Mouse (Mus musculus): ENCODE measurements around the gene Clk4. TPM values are rescaled to one million over a fixed set of nuclear protein-coding genes. Genes with fewer than 3 reads are reported as not detected.

The Clk4 gene
- polyA plus RNA-seq, 1 experiment, result 201 TPM

DNA sequence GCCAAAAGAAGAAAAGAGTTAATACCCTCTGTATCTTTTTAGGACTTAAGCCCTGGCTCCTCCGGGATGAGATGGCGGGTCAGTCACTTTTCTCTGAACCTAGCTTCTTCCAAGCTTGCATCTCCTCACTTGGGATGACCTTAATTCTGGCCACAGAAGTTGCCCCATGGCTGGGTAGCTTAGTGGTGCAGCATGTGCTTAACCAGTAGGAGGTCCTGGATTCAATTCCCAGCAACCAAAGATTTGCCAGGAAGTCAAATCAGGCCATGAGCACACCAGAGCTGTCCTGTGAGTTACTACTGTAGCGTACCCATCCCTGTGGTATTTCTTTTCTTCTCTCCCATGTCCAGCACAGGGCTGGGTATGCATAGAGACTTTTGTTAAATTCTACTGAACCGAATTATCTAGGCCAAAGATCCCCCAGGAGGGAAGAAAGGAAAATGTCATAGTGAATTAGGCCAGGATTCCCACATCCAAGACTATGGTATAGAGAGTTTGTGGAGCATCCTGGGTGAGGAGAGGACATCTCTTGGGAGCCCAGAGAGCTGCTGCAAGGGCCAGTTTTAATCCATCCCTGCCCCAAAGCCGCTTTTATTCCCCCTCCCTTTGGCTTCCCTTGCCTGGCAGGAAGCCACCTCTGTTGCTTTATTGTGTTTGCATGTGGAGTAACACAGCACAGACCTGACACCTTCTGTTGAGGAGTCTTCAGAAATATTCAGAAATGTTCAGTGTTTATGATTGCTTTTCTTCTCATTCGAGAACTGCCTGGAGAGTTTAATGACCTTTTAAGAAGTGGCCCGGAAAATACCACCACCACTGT, 54.7 kb downstream of the Clk4 start:
- 33% methylated on average over 7 of the region's 7 CpGs for WGBS

DNA sequence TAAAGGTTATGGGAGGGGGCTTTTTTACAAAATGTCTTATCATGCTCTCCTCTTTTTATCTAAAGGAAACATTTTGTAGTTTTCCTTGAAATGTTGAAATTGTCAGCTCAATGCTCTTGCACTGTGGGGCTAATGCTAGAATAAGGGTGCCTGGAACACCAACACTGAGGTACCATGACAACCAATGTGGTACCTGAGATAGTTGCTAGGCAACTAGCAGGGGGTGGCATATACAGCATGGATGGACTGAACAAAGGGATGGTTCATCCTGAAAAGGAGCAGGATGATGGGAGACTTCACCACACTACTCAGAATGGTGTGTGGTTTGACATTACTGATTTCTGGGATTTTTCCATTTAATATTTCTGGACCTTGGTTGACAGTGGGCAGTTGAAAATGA, 59.1 kb downstream of the Clk4 start:
- no peak for TF ChIP-seq CTCF (IDR thresholded peaks at IDR 0.05; ENCODE audit: borderline replicate concordance, insufficient read depth, low read depth, low read length)
- TF ChIP-seq POLR2A (IDR thresholded peaks at IDR 0.05; ENCODE audit: borderline replicate concordance, insufficient read depth, low read length), result no peak
- H3K4me1 ChIP-seq (ENCODE audit: control insufficient read depth, insufficient read depth, low read length), result peaks cover 4% of the 10 kb centered on the region; the same call in 1 of the 2 replicates
- H3K4me3 ChIP-seq (replicated peaks; ENCODE audit: insufficient read depth, low read depth, low read length), result no peak overlapping the region
- H3K27me3 ChIP-seq (ENCODE audit: control insufficient read depth, insufficient read depth, low read length), result no peaks in the 10 kb centered on the region
- H3K27ac ChIP-seq (ENCODE audit: insufficient read depth, low read length), result no peak overlapping the region
- no peak for DNase-seq

More for the DNA sequence above, 54.7 kb downstream of the Clk4 start:
- H3K27ac ChIP-seq (ENCODE audit: insufficient read depth, low read length), result no peak overlapping the region
- H3K27me3 ChIP-seq (ENCODE audit: control insufficient read depth, insufficient read depth, low read length), result no peaks in the 10 kb centered on the region
- no peak overlapping the region for H3K4me3 ChIP-seq (replicated peaks; ENCODE audit: insufficient read depth, low read depth, low read length)
- peak; percentile 30 to 55 for DNase-seq
- peaks cover 4% of the 10 kb centered on the region; the same call in 1 of the 2 replicates for H3K4me1 ChIP-seq (ENCODE audit: control insufficient read depth, insufficient read depth, low read length)
- TF ChIP-seq CTCF (IDR thresholded peaks at IDR 0.05; ENCODE audit: borderline replicate concordance, insufficient read depth, low read depth, low read length) (no peak), POLR2A (IDR thresholded peaks at IDR 0.05; ENCODE audit: borderline replicate concordance, insufficient read depth, low read length) (no peak)

GRCm38 (mm10) chr11:51326908-51327307, 65.4 kb downstream of the Clk4 start:
- TF ChIP-seq CTCF (IDR thresholded peaks at IDR 0.05; ENCODE audit: borderline replicate concordance, insufficient read depth, low read depth, low read length) (no peak), POLR2A (IDR thresholded peaks at IDR 0.05; ENCODE audit: borderline replicate concordance, insufficient read depth, low read length) (no peak)
- Histone ChIP-seq H3K27me3 (ENCODE audit: control insufficient read depth, insufficient read depth, low read length) (no peaks in the 10 kb centered on the region), H3K27ac (ENCODE audit: insufficient read depth, low read length) (no peak overlapping the region), H3K4me1 (ENCODE audit: control insufficient read depth, insufficient read depth, low read length) (peaks cover 3% of the 10 kb centered on the region; the same call in 1 of the 2 replicates), H3K4me3 (replicated peaks; ENCODE audit: insufficient read depth, low read depth, low read length) (no peak overlapping the region)
- peak in 1 of 2 experiments; percentile 15 for DNase-seq
- WGBS, result 62% methylated on average over 6 of the region's 6 CpGs

- Histone ChIP-seq H3K4me3 (replicated peaks; ENCODE audit: insufficient read depth, low read depth, low read length) (no peak overlapping the region), H3K4me1 (ENCODE audit: control insufficient read depth, insufficient read depth, low read length) (peaks cover 3% of the 10 kb centered on the region; the same call in 1 of the 2 replicates), H3K27me3 (ENCODE audit: control insufficient read depth, insufficient read depth, low read length) (no peaks in the 10 kb centered on the region), H3K27ac (ENCODE audit: insufficient read depth, low read length) (no peak overlapping the region)
- 55% methylated on average over 12 of the region's 12 CpGs for WGBS
- peak; percentile 32 to 37 for DNase-seq
- no peak for TF ChIP-seq CTCF (IDR thresholded peaks at IDR 0.05; ENCODE audit: borderline replicate concordance, insufficient read depth, low read depth, low read length)
- no peak for TF ChIP-seq POLR2A (IDR thresholded peaks at IDR 0.05; ENCODE audit: borderline replicate concordance, insufficient read depth, low read length)
These were observed 66.9 kb downstream of the Clk4 start for GRCm38 (mm10) chr11:51328387-51328942.

GRCm38 (mm10) chr11:51329837-51330714, 68.5 kb downstream of the Clk4 start:
- TF ChIP-seq CTCF (IDR thresholded peaks at IDR 0.05; ENCODE audit: borderline replicate concordance, insufficient read depth, low read depth, low read length) (no peak), POLR2A (IDR thresholded peaks at IDR 0.05; ENCODE audit: borderline replicate concordance, insufficient read depth, low read length) (no peak)
- WGBS, result 58% methylated on average over 11 of the region's 11 CpGs
- DNase-seq, result no peak
- Histone ChIP-seq H3K27ac (ENCODE audit: insufficient read depth, low read length) (no peak overlapping the region), H3K27me3 (ENCODE audit: control insufficient read depth, insufficient read depth, low read length) (no peaks in the 10 kb centered on the region), H3K4me3 (replicated peaks; ENCODE audit: insufficient read depth, low read depth, low read length) (no peak overlapping the region), H3K4me1 (ENCODE audit: control insufficient read depth, insufficient read depth, low read length) (peaks cover 3% of the 10 kb centered on the region; the same call in 1 of the 2 replicates)

Other genes starting within 250 kb of the Clk4 start
- not detected in 2 replicates for gene Olfr54, start 247.5 kb upstream of the Clk4 start, polyA plus RNA-seq (2012; rRNA removed)
- gene Olfr1375, start 213.6 kb upstream of the Clk4 start, polyA plus RNA-seq (2012; rRNA removed), result not detected in 2 replicates
- 10.6 and 11.1 TPM in 2 replicates for gene Zfp354a, start 202.5 kb upstream of the Clk4 start, polyA plus RNA-seq (2012; rRNA removed)
- gene Gm12569, start 41.3 kb upstream of the Clk4 start, polyA plus RNA-seq (2012; rRNA removed), result not detected in 2 replicates
- gene BC049762, start 1.3 kb downstream of the Clk4 start, polyA plus RNA-seq (2012; rRNA removed), result 0.25 TPM in 1 of 2 replicates, not detected in the other
- gene Col23a1, start 28.2 kb downstream of the Clk4 start, polyA plus RNA-seq (2012; rRNA removed), result 5.3 and 6.6 TPM in 2 replicates

All from cerebellum, adult 2 months (tissue).